Mouse (Mus musculus) kidney, postnatal 0 days (tissue): ENCODE measurements at regions not wholly inside any gene's neighbourhood (a gene's known extent, or its start where the extent isn't known, plus 50 kb on each side); places are given as distances from the start of the nearest gene placed in this dataset.

Experiments
- ATAC-seq: fragments of 200-750 bp; cut with Nextera tagmentation; replicated peaks from 2 replicates; pipeline ENCODE4 v1.8.0; 2017; ENCODE audit warnings: low read depth, moderate number of reproducible peaks, moderate TSS enrichment, moderate library complexity; ENCODE audit not compliant: low FRiP score
- DNase-seq: peaks from one replicate; pipeline ENCODE4 v3.0.0-alpha.2; 2016; ENCODE audit warnings: low spot score
- H3K27ac ChIP-seq: fragments of 300-500 bp; sonication (generic); 2 replicates; pipeline ENCODE4 v1.5.1; 2014; ENCODE audit warnings: mild to moderate bottlenecking
- H3K27me3 ChIP-seq: fragments of 300-500 bp; sonication (generic); 2 replicates; pipeline ENCODE4 v1.6.1; 2014; ENCODE audit warnings: low read length, mixed read lengths; ENCODE audit not compliant: insufficient read depth
- H3K36me3 ChIP-seq: fragments of 300-500 bp; sonication (generic); 2 replicates; pipeline ENCODE4 v1.6.1; 2014; ENCODE audit warnings: low read length, mixed read lengths; ENCODE audit not compliant: insufficient read depth
- H3K4me1 ChIP-seq: fragments of 300-500 bp; sonication (generic); replicated peaks from 2 replicates; pipeline ENCODE4 v1.6.1; 2014; ENCODE audit warnings: antibody characterized with exemption, low read length, mixed read lengths; ENCODE audit not compliant: insufficient read depth
- H3K4me2 ChIP-seq: fragments of 300-500 bp; sonication (generic); 2 replicates; pipeline ENCODE4 v1.6.1; 2014; ENCODE audit warnings: mild to moderate bottlenecking, low read length, moderate library complexity, mixed read lengths
- H3K4me3 ChIP-seq: fragments of 300-500 bp; sonication (generic); replicated peaks from 2 replicates; pipeline ENCODE4 v1.5.1; 2014; ENCODE audit warnings: low read depth, low read length
- H3K9ac ChIP-seq: fragments of 300-500 bp; sonication (generic); 2 replicates; pipeline ENCODE4 v1.6.1; 2014; ENCODE audit warnings: low read depth, low read length
- H3K9me3 ChIP-seq: fragments of 300-500 bp; sonication (generic); replicated peaks from 2 replicates; pipeline ENCODE4 v1.6.1; 2016; ENCODE audit warnings: low read length, inconsistent platforms, mixed read lengths
- CTCF ChIP-seq: IDR thresholded peaks from 2 replicates; pipeline ENCODE4 v1.5.1; 2016; ENCODE audit warnings: antibody characterized with exemption, low read depth, mild to moderate bottlenecking, moderate library complexity
- WGBS: fragments of 180-500 bp; shearing (Covaris S2); extraction: QIAGEN DNeasy Blood & Tissue Kit; methylation state at CpG from one replicate; pipeline ENCODE4 v1.1.7; 2014; 5-methylcytosine and 5-hydroxymethylcytosine counted together

- H3K4me3 ChIP-seq, result no peak overlapping the region
- ATAC-seq, result no peak
- no peaks in the 10 kb centered on the region for H3K4me1 ChIP-seq
- H3K36me3 ChIP-seq, result no peaks in the 10 kb centered on the region
- H3K9ac ChIP-seq, result no peak overlapping the region
- no peaks in the 10 kb centered on the region for H3K27me3 ChIP-seq
- WGBS, result 86% methylated on average over 8 of the region's 8 CpGs
- H3K4me2 ChIP-seq, result no peak overlapping the region
- no peak for DNase-seq
- H3K9me3 ChIP-seq, result no peaks in the 10 kb centered on the region
- no peak for TF ChIP-seq CTCF
- no peak overlapping the region for H3K27ac ChIP-seq
Observed at GRCm38 (mm10) chr16:71622664-71623063, 685.4 kb upstream of the Robo1 start.

GRCm38 (mm10) chr16:71640361-71640760 is 667.7 kb upstream of the Robo1 start:
- no peak for TF ChIP-seq CTCF

GRCm38 (mm10) chr16:71643223-71643622 is 664.9 kb upstream of the Robo1 start:
- Histone ChIP-seq H3K27me3 (no peaks in the 10 kb centered on the region), H3K4me1 (no peaks in the 10 kb centered on the region), H3K27ac (no peak overlapping the region), H3K9me3 (no peaks in the 10 kb centered on the region), H3K9ac (no peak overlapping the region), H3K36me3 (no peaks in the 10 kb centered on the region), H3K4me3 (no peak overlapping the region), H3K4me2 (no peak overlapping the region)
- DNase-seq (no peak), ATAC-seq (no peak)
- no peak for TF ChIP-seq CTCF
- WGBS, result 82% methylated on average over 6 of the region's 6 CpGs

More at GRCm38 (mm10) chr16:71640361-71640760, 667.7 kb upstream of the Robo1 start:
- Histone ChIP-seq H3K27ac (no peak overlapping the region), H3K4me3 (no peak overlapping the region), H3K4me2 (no peak overlapping the region), H3K9ac (no peak overlapping the region), H3K9me3 (no peaks in the 10 kb centered on the region), H3K4me1 (no peaks in the 10 kb centered on the region), H3K36me3 (no peaks in the 10 kb centered on the region), H3K27me3 (no peaks in the 10 kb centered on the region)
- no peak for ATAC-seq
- 81% methylated on average over 2 of the region's 2 CpGs for WGBS
- no peak for DNase-seq

GRCm38 (mm10) chr16:71678075-71678701 is 629.9 kb upstream of the Robo1 start:
- Histone ChIP-seq H3K9me3 (no peaks in the 10 kb centered on the region), H3K9ac (no peak overlapping the region), H3K4me2 (no peak overlapping the region), H3K4me1 (no peaks in the 10 kb centered on the region), H3K27me3 (no peaks in the 10 kb centered on the region), H3K27ac (no peak overlapping the region), H3K4me3 (no peak overlapping the region), H3K36me3 (no peaks in the 10 kb centered on the region)
- ATAC-seq (no peak), DNase-seq (no peak)
- no peak for TF ChIP-seq CTCF
- 2% methylated on average over 2 of the region's 2 CpGs for WGBS

- no peak overlapping the region for H3K27ac ChIP-seq
- ATAC-seq, result no peak
- no peak overlapping the region for H3K9ac ChIP-seq
- H3K4me2 ChIP-seq, result no peak overlapping the region
- TF ChIP-seq CTCF, result no peak
- H3K4me1 ChIP-seq, result no peaks in the 10 kb centered on the region
- no peaks in the 10 kb centered on the region for H3K27me3 ChIP-seq
- no peak for DNase-seq
- 44% methylated on average over 4 of the region's 4 CpGs for WGBS
- H3K4me3 ChIP-seq, result no peak overlapping the region
- H3K9me3 ChIP-seq, result no peaks in the 10 kb centered on the region
- no peaks in the 10 kb centered on the region for H3K36me3 ChIP-seq
Observed at GRCm38 (mm10) chr16:71693464-71693863, 614.6 kb upstream of the Robo1 start.

GRCm38 (mm10) chr16:71705846-71706245 is 602.3 kb upstream of the Robo1 start:
- no peaks in the 10 kb centered on the region for H3K36me3 ChIP-seq
- no peak for ATAC-seq
- no peak overlapping the region for H3K27ac ChIP-seq
- H3K4me3 ChIP-seq, result no peak overlapping the region
- H3K4me1 ChIP-seq, result no peaks in the 10 kb centered on the region
- no peak overlapping the region for H3K4me2 ChIP-seq
- H3K27me3 ChIP-seq, result no peaks in the 10 kb centered on the region
- no peak overlapping the region for H3K9ac ChIP-seq
- no peaks in the 10 kb centered on the region for H3K9me3 ChIP-seq
- no peak for TF ChIP-seq CTCF
- no peak for DNase-seq

- Histone ChIP-seq H3K36me3 (no peaks in the 10 kb centered on the region), H3K9me3 (no peaks in the 10 kb centered on the region), H3K27ac (no peak overlapping the region), H3K27me3 (no peaks in the 10 kb centered on the region), H3K9ac (no peak overlapping the region), H3K4me1 (no peaks in the 10 kb centered on the region), H3K4me3 (no peak overlapping the region), H3K4me2 (no peak overlapping the region)
- TF ChIP-seq CTCF, result no peak
- DNase-seq, result no peak
- WGBS, result 67% methylated on average over 3 of the region's 3 CpGs
- no peak for ATAC-seq
Observed at GRCm38 (mm10) chr16:71709684-71710083, 598.4 kb upstream of the Robo1 start.
